Mouse (Mus musculus) limb, embryonic 14.5 days (tissue): ENCODE data around the gene Tssk4. TPM values are rescaled to one million over a fixed set of nuclear protein-coding genes. Genes with fewer than 3 reads are reported as not detected.

Experiments
- ATAC-seq: fragments of 200-750 bp; cut with Nextera tagmentation; 2 replicates; pipeline ENCODE4 v1.8.0; 2017; ENCODE audit warnings: low read depth, moderate number of reproducible peaks, moderate TSS enrichment; ENCODE audit not compliant: low FRiP score
- DNase-seq: peaks from one replicate; pipeline ENCODE4 v3.0.0-alpha.2; 2015; ENCODE audit warnings: low spot score
- H3K27ac ChIP-seq: fragments of 300-500 bp; sonication (generic); replicated peaks from 2 replicates; pipeline ENCODE4 v1.5.1; 2014; ENCODE audit warnings: low read depth, mild to moderate bottlenecking, low read length, moderate library complexity, mixed read lengths
- H3K27me3 ChIP-seq: fragments of 300-500 bp; sonication (generic); 2 replicates; pipeline ENCODE4 v1.6.1; 2014; ENCODE audit warnings: low read length, mixed read lengths; ENCODE audit not compliant: control insufficient read depth, insufficient read depth
- H3K36me3 ChIP-seq: fragments of 300-500 bp; sonication (generic); 2 replicates; pipeline ENCODE4 v1.6.1; 2014; ENCODE audit warnings: mild to moderate bottlenecking, low read length, moderate library complexity, mixed read lengths; ENCODE audit not compliant: control insufficient read depth, insufficient read depth
- H3K4me1 ChIP-seq: fragments of 300-500 bp; sonication (generic); 2 replicates; pipeline ENCODE4 v1.6.1; 2014; ENCODE audit warnings: antibody characterized with exemption, low read length, mixed read lengths; ENCODE audit not compliant: control insufficient read depth, insufficient read depth
- H3K4me2 ChIP-seq: fragments of 300-500 bp; sonication (generic); replicated peaks from 2 replicates; pipeline ENCODE4 v1.6.1; 2014; ENCODE audit warnings: low read depth, mild to moderate bottlenecking, low read length, moderate library complexity; ENCODE audit not compliant: severe bottlenecking
- H3K4me3 ChIP-seq: fragments of 300-500 bp; sonication (generic); replicated peaks from 2 replicates; pipeline ENCODE4 v1.5.1; 2014; ENCODE audit warnings: low read length
- H3K9ac ChIP-seq: fragments of 300-500 bp; sonication (generic); 2 replicates; pipeline ENCODE4 v1.6.1; 2014; ENCODE audit warnings: mild to moderate bottlenecking, low read depth, low read length, moderate library complexity; ENCODE audit not compliant: severe bottlenecking
- H3K9me3 ChIP-seq: fragments of 300-500 bp; sonication (generic); 2 replicates; pipeline ENCODE4 v1.6.1; 2016; ENCODE audit warnings: low read length; ENCODE audit not compliant: control insufficient read depth
- POLR2A ChIP-seq: fragments of 200-500 bp; IDR thresholded peaks from 2 replicates; pipeline ENCODE4 v1.8.0; 2012; ENCODE audit warnings: inconsistent platforms, mild to moderate bottlenecking, moderate library complexity, borderline replicate concordance; ENCODE audit not compliant: insufficient read depth, insufficient read length; ENCODE audit errors: extremely low read depth
- WGBS: fragments of 180-500 bp; shearing (Covaris S2); extraction: QIAGEN DNeasy Blood & Tissue Kit; methylation state at CpG from one replicate; pipeline ENCODE4 v1.1.7; 2014; 5-methylcytosine and 5-hydroxymethylcytosine counted together
- polyA plus RNA-seq, 2 experiments: library from polyadenylated mRNA; depleted of rRNA in 1 of 2; stranded (reverse) in 1 of 2; unstranded in 1 of 2; fragments of >200 nt; fragmentation: Nextera tagmentation in 1 of 2; extraction: Ambion mirVana in 1 of 2; gene quantifications; 2 replicates each; pipeline versions ENCODE4 v1.2.1 to v1.2.3; 2012 to 2014

Gene Tssk4
- polyA plus RNA-seq, 2 experiments: 1.4 to 3.3 TPM

DNA sequence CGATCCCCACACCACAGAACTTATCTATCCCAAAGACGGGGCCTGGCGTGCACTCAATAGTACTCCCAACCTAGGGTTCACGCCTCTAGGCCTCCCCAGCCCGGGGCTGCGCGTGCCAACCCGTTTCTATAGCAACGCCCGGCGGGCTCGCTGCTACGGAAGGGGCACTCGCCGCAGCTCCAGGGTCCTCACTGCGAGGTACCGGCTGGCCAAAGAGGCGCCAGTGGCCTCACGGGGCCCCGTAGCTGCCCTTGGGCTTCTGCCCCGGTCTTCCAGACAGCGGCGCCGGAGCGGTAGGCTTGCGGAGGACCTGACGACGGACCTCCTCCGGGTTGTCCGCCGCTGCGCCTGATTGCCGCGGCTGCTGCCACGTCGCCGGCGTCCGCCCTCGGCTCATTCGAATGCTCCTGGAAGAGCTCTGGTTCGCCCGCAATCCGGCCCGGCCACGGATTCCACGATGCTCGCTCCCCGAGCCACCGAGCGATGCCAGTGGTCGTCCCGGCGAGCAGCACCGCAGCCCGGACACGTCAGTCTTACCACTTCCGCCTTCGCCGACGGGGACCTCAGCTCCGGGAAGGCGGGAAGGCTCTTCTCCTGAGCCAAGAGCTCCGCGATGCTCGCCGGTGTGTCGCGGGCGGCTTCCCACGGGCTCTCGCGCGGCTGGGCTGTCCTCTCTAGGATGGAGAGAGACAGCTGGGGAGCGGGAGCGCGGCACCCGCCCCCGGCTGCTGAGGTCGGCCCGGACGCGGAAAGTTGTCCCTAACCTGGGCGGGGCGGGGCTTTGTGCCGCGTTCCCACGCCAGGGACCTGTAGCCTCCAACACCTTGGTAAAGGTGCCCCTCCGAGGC is 6.7 kb upstream of the Tssk4 start, which contains the start of gene Tm9sf1:
Gene Tm9sf1 (minus strand): TSS at position 747 of the 848 bp plus-strand sequence.
- Histone ChIP-seq H3K4me2 (peak within 1 kb of the TSS; percentile 81), H3K36me3 (peaks cover 40% of the 10 kb centered on the region), H3K27ac (peak within 1 kb of the TSS; percentile 97), H3K4me1 (peaks cover 13% of the 10 kb centered on the region), H3K27me3 (no peaks in the 10 kb centered on the region), H3K4me3 (peak within 1 kb of the TSS; percentile 77), H3K9ac (peak within 1 kb of the TSS; percentile 91), H3K9me3 (no peaks in the 10 kb centered on the region)
- TF ChIP-seq POLR2A: peak; percentile 33; the same call in 1 of the 2 replicates
- ATAC-seq (peak; percentile 89), DNase-seq (peak; percentile 77)
- under 1% methylated on average over 73 of the region's 89 CpGs for WGBS

DNA sequence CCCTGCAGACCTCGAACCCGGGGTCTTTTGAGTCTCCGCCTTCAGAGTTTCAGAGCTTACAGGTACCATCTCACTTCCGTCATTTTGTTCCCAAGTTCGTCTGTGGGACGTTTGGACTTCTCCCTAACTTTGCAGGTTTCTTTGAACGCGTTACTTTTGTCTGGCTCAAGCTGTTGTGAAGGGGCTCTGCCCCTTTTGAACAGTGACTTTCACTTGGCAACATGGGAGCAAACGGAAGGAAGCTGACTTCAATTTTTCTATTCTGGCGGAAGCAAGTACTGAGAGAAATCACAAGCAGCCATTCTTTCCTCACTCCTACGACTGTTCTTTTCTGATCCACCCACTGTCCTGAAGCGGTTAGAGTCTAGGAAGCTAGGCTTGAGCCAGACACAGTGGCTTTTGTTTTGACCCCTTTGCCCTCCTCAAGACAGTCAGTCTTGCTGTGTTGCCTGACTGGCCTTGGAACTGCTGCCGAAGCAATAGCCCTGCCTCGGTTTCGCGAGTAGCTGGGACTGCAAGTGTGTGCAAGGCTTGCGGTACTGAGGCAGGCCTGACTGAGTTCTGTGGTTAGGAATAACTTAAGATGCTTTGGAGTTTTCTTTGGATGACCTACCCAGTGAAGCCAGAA is 5.6 kb upstream of the Tssk4 start:
- no peak for TF ChIP-seq POLR2A

DNA sequence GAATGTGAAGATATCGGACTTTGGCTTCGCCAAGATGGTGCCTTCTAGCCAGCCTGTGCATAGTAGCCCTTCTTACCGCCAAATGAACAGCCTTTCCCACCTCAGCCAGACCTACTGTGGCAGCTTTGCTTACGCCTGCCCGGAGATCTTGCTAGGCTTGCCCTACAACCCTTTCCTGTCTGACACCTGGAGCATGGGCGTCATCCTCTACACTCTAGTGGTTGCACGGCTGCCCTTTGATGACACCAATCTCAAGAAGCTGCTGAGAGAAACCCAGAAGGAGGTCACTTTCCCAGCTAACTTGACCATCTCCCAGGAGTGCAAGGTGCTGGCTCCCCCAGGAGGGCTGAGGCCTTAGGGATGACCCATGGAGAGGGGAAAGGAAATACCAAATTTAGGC is 1.5 kb downstream of the Tssk4 start:
- 83% methylated on average over 7 of the region's 7 CpGs for WGBS
- 0 out of 2 replicates have a peak, but pooled peaks cover under 1% of the 10 kb centered on the region for H3K36me3 ChIP-seq
- no peaks in the 10 kb centered on the region for H3K9me3 ChIP-seq
- H3K9ac ChIP-seq: no peak overlapping the region
- TF ChIP-seq POLR2A: no peak
- ATAC-seq (no peak), DNase-seq (no peak)
- no peak overlapping the region for H3K4me2 ChIP-seq
- H3K27me3 ChIP-seq: no peaks in the 10 kb centered on the region
- no peak overlapping the region for H3K4me3 ChIP-seq
- no peak overlapping the region for H3K27ac ChIP-seq
- no peaks in the 10 kb centered on the region for H3K4me1 ChIP-seq

More for the DNA sequence above, 5.6 kb upstream of the Tssk4 start:
- Histone ChIP-seq H3K36me3 (peaks cover 29% of the 10 kb centered on the region), H3K4me1 (peaks cover 13% of the 10 kb centered on the region), H3K9ac (peak overlapping the region; percentile 91), H3K27ac (no peak overlapping the region), H3K4me3 (peak overlapping the region; percentile 77), H3K4me2 (peak overlapping the region; percentile 81), H3K9me3 (no peaks in the 10 kb centered on the region), H3K27me3 (no peaks in the 10 kb centered on the region)
- ATAC-seq: no peak
- 33% methylated on average over 17 of the region's 17 CpGs for WGBS
- DNase-seq: no peak

DNA sequence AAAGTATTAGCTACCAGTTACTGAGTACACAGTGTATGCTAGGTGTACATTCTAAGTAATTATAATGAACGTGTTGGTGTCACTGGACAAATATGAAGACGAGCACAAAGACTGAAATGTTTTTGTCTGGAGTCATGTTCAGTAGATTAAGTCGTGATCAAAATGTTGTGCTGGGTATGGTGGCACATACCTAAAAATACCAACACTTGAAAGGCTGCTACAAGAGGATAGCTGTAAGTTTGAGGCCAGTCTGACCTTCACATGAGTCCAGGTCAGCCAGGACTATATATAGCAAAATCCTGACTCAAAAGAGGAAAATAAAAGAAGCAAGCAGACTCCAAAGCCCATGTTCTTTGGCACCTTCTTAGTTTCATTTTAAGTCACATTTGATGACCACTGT is 7.0 kb downstream of the Tssk4 start:
- Histone ChIP-seq H3K4me1 (peaks cover 5% of the 10 kb centered on the region), H3K36me3 (peaks cover 22% of the 10 kb centered on the region), H3K27ac (no peak overlapping the region), H3K9me3 (no peaks in the 10 kb centered on the region), H3K4me2 (no peak overlapping the region), H3K4me3 (no peak overlapping the region), H3K9ac (no peak overlapping the region), H3K27me3 (no peaks in the 10 kb centered on the region)
- DNase-seq (no peak), ATAC-seq (no peak)
- no peak for TF ChIP-seq POLR2A
- 86% methylated on average over 3 of the region's 3 CpGs for WGBS

DNA sequence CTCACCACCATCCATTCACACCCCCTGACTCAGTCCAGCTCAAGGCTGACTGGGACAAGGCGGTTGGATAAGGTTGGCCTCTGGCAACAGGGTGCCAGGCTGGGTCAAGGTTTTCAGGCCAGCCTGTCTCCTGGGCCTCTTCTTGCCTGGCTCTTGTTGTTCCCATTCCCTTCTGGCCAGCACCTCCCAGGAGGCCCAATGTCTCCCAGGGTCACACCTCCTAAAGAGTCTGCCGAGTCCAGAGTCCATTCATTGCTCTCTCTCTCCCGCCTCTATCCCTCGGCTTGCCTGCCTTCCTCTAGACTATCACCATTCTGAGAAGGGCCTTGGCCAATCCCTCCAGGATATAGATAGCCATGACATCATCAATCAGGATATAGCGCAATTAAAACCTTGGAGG is 8.0 kb downstream of the Tssk4 start:
- Histone ChIP-seq H3K9me3 (no peaks in the 10 kb centered on the region), H3K9ac (no peak overlapping the region), H3K4me1 (peaks cover 5% of the 10 kb centered on the region), H3K27ac (no peak overlapping the region), H3K36me3 (peaks cover 28% of the 10 kb centered on the region), H3K27me3 (no peaks in the 10 kb centered on the region), H3K4me2 (no peak overlapping the region), H3K4me3 (no peak overlapping the region)
- ATAC-seq (no peak), DNase-seq (no peak)
- WGBS: 94% methylated on average over 5 of the region's 5 CpGs
- no peak for TF ChIP-seq POLR2A
